Mouse (Mus musculus) lung, postnatal 36 days (tissue): ENCODE results near the gene Sulf2.

Experiments used
- DNase-seq: peaks from one replicate; pipeline ENCODE4 v3.0.0; 2022; ENCODE audit warnings: mixed read lengths

Sulf2 gene

DNA sequence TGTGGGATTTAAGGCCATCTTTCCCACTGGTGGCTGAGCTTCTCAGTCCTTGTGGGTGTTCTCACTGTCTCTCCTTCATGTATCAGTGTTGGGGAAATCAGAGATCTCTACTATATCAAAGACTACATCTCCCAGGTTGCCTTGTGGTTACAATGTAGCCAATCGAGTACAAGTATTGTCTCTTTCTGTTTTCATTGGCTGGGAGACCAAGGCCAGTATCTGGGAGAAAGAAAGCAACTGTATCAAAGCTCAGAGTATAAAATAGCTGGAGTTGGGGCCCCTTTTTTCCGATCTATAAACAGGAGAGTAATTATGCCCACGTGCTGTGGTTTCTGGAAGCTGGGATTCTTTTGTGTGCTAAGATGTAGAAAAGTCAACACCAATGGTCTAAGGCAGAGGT lies 19.7 kb upstream of the Sulf2 start:
- no peak for DNase-seq

DNA sequence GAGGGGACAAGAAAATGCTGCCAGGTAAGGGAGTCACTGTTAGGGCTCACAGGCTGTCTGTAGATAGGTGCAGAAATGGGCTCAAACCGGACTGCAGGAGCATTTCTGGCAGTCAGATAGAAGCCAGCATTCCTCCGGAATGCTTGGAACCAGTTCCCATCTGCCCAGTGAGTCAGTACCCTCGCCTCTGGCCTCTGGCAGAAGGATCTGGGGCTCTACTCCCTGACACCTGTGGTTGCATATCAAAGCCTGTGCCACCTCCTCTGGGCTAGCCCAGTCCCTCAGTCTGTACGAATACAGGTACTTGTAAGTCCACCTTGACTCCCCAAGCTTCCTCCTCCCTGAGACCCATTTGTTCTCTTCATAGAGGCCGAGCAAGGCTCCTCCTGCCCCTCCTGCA lies 17.7 kb upstream of the Sulf2 start:
- no peak for DNase-seq

DNA sequence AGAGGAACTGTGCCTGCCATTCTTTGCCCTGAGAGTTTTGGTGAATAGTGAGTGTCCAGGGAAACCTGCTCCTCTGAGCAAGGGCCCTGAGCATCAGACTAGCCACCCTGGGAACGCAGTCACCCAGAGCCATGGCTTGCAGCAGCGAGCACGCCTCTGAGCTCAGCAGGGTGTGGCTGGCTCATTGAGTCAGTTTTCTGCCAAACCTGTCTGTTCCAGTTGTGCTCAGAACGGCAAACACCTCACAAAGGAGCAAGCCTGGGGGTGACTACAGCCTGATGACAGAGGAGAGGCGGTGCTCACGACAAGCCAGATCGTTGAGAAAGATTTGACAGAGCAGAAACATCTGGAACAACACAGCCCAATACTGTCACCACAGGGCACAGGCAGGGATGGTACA lies 14.7 kb upstream of the Sulf2 start:
- peak; percentile 55 for DNase-seq

DNA sequence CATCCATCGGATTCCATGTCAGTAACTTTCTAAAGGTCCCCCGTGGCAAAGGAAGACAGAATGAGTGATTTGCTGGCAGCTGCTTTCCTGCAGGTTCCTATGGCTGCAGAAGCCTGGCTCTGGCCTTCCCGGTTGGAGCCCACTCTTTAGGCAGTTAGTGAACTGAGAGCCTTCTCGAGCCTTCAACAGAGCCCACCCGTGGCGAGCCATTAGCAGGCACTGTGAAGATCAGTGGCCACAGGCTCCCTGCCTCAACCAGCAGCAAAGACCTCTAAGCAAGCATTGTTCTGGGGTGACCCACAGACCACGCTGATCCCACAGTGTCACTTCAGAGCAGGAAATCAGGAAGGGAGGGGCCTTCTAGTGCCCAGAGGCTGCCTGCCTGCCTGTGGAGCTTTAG lies 13.4 kb upstream of the Sulf2 start:
- no peak for DNase-seq

DNA sequence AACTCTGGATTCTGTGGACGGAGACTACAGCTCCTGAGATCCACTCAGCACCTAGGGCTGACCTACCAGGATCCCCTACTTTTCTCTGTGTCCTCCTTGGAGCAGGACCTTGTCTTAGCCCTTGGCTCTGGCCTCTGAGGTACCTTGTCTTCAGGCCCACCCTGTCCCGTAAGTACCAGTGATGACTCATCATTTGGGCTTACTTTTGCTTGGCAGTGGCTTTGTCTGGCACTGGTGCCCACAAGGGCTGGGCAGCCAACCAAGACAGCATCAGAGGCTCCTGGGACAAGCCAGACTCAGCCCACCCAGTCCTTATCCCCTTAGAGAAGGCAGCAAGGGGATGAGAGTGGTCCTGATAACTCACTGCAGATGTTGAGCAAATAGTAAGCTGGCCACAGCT lies 11.9 kb upstream of the Sulf2 start:
- DNase-seq, result no peak

DNA sequence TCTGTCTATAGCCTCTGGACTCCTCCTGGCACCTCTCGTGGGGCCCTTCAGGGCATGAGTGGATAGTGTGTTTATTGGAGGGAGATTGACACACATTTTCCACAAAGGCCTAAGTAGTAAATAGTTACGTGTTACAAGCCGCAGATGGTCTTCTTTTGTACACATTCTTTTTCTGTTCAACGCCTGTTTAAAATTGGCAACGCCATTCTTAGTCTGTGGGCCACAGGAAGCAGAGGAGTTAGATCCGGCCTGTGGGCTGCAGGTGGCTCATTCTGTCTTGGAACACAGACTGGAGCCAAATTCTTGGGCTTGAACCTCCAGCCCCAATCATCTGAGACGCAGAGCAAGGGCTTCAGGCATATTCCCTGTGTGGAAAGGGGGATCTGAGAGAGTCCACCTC lies 9.9 kb upstream of the Sulf2 start:
- no peak for DNase-seq

DNA sequence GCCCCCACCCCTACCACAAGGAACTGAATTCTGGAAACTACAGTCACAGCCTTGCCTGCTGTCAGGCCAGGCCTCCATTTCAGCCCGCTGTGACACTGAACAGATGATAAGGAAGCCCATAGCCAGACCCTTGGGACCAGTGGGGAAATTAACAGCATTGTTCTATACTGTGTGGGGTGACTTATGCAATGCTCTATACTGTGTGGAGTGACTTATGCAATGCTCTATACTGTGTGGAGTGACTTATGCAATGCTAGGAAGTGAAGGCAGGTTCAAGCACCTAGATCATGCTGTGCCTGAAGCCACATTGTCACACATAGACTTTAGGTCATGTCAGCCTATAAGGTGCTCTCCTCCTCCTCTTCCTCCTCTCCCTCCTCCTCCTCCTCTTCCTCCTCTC lies 9.1 kb upstream of the Sulf2 start:
- no peak for DNase-seq

DNA sequence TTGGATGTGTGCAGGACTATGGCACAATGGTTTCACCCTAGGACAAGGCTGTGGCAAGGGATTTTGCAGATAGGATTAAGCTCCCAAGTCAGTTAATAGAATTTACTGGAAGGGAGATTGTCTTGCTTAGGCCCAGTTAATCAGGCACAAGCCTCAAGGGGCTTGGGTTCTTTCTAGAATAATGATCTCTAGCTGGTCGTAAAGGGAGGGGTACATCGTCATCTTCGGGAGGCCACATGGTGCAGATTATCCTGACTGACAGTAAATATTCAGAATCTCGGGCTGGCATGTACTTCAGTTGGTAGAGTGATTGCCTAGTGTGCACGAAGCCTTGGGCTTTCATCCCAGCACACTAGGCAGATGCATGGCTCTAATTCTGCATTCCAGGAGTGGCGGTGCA lies 8.5 kb upstream of the Sulf2 start:
- no peak for DNase-seq

DNA sequence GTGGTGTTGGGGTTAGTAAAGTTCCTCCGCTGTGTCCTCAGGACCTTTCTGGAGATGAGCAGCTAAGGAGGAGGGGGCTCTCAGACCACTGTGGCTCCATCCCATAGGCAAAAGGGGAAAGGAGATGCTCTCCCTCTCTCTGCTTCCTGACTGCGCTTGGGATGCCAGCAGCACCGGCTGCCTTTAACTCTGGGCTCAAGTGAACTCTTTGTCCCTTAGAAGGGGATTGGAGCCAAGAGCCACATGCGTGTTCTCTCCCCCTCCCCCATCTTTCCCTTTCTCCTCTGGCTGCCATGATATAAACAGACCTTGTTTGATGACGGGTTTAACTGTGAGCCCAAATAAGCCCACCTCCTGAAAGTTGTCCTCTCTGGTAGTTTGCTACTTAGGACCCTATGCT lies 7.8 kb upstream of the Sulf2 start:
- DNase-seq, result no peak

DNA sequence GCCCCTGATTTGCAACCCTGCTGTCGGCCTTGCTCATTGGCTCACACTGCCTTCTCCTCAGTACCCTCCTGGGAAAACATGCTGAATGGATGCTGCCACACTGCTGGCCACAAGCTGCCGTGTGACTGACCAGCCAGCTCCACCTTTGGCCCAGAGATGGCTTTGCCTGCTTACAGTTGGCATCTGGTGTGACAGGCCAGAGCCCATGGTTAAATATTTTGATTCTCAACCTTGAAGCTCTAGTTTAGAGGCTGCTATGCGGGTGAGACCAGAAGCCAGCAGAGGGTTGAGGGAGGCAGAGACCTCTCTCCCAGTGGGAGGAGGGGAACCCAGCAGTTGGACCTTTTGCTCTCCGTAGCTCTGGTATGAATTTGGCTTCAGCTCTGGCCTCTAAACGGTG lies 6.7 kb upstream of the Sulf2 start:
- DNase-seq, result peak; percentile 22

DNA sequence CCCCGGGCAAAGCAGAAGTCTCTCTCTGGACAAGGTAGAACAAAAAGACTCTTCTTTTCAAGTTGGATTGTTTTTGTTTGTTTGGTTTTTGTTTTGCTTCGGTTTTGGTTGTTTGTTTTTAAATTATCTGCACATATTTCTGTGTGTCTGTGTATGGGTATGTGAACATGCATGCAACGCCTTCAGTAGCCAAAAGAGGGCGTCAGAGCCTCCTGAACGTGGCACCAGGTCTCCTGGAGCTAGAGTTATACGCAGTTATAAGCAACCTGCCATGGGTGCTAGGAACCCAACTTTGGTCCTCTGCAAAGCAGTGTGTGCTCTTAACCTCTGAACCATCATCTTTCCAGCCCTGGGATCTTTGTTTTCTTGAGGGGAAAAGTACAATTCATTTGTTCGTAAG lies 3.8 kb upstream of the Sulf2 start:
- no peak for DNase-seq

DNA sequence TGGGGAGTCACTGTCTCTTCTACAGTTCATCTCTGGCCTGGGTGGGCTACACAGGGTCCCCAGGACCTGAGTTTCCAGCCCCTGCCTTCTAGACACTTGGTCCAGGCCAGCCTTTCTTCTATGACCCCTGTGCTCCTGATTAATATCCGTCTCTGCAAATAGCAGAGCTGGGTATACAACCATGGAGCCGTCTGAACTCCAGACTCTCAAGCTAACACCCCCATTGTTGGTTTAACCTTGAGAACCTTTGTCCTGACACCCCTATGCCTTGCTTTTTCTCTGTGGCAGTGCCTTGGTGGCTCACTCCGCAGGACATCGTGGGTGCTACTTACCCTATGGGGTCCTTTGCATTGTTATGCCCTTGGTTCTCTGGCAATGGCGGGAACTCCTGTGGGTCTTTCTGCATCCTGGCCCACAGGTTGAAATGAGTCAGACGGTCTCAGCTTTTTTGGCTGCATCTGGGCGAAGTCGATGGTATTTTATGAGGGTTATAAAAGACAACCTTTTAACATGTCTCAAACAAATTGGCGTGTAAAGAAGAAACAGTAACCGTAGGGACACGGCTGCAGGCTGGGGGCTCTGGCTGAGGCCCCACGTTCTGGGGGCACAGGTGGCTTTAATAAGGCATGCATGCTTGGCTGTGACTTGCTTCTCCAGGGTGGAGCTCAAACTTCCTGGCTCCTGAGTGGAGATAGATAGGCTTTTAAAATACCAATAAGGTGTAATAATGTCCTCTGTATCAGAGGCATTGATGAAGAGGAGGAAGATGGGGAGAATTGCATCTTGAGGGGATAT lies 2.5 kb upstream of the Sulf2 start:
- DNase-seq, result no peak

DNA sequence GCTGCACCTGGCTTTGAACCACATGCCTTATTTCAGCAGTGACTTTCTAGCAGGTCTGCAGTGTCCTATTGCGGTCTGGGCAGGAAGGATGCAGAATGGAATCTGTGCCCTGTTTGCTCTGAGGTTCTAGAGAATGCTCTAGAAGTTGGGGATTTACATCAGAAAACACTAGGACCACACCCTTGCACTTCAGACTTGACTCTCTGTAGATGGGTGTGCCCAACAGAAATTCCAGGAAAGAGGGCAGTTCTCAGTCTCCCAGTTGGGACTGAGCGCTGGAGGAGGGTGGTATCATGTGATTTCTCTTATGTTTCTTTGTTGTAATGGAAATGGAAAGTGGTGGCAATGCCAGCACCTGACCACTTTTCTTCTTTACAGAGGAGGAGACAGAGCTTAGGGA lies 1.7 kb upstream of the Sulf2 start:
- no peak for DNase-seq

DNA sequence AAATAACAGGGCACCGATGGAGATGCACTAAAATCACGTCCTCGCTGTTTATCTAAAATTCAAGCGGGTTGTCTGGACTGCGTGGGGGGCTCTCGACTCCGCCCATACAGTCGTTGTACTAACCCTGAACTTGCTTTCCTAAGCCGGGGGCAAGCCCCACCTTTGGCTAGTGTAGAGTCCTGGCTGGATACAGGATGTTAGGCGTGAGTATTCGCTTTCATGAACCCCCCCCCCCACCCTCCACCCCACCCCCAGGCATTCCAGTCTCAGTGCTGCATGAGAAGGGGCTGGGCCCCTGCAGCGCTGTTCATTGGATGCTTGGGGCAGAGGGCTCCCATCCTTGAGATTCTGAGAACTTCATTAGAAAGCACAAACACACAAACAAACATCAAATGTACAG lies 659 bp upstream of the Sulf2 start:
- DNase-seq, result no peak

DNA sequence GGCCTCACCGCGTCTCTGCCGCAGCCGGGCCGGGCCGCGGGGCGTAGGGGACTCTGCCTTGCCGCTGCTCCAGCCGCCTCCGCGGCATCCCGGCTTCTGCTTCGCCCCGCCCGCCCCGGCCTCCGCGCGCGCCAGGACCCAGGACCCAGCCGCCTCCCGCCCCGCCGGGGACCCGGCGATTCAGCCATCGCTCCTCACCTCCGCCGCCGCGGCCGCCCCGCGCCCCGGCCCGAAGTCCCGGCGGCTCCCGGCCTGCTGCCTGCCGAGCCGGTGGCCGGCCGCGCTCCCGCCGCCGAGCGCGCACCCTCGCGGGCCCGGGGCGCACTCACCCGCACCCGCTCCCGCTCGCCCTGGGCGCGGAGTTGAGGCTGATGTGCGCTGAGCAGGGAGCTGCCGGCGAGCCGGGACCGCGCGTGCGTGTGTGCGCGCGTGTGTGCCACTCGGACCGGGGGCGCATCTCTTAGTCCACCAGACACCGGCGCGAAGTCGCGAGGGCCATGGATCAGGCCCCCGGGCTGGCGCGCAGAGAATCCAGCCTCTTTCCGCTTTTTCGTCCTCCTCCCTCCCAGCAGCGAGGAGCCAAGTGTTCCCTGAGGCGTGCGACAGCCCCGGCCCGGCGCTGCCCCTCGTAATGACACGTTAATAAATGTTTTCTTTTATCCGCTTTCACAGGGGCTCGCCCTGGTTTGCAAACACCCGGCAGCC lies 562 bp downstream of the Sulf2 start:
- DNase-seq, result no peak

DNA sequence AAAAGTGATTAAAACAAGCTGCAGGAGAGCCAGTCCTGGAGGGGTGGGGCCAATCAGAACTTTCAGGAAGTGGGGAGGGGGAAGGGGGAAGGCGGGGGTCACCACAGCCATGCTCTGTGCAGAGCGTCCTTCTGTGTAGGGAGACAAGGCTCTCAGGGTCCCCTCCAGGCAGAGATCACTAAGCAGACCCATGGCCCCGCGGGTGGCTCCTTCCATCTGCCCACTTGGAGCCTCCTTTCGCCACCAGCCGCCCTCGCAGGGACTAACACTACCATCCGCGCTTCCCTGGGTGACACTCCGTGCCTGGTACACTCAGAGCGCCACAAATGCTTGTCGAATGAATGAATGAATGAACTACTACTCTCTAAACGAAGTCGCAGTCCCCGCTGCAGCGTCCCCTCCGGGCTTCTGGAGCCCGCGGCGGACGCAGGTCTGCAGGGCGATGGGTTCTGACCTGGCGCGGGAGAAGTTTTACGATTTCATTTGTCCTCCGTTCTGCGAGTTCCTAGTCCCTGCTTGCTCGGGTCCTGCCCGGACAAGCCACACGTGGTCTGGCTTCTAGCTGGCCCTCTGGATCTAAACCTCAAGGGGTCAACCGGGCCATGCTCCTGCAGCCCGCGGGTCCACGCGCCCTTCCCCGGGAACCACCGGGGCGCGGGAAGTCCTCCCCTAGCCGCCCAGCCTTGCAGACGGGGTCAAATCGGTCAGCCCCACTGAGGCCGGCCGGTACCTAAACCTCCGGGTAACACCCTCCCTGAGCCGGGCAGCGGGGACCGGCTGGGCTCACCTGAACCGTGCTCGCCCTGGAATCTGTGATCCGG lies 1.4 kb downstream of the Sulf2 start:
- DNase-seq, result no peak

DNA sequence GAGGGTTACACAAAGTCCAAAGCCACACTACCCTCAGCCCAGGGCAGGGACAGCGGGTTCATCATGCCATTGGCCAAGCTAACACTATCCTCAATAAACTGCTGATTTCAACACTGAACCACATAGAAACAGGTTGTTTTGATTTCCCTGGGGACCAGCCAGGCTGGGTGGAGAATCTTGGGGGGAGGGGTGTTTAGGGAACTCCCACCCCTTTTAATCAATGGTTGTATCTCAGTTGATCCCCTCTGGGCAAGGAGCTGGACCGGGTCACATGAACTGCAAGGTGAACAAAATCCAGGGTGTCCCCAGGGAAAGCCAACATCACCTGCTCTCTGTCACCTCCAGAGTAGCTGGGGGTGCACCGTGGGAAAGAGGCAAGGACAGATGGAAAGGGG lies 2.1 kb downstream of the Sulf2 start:
- peak; percentile 60 for DNase-seq

DNA sequence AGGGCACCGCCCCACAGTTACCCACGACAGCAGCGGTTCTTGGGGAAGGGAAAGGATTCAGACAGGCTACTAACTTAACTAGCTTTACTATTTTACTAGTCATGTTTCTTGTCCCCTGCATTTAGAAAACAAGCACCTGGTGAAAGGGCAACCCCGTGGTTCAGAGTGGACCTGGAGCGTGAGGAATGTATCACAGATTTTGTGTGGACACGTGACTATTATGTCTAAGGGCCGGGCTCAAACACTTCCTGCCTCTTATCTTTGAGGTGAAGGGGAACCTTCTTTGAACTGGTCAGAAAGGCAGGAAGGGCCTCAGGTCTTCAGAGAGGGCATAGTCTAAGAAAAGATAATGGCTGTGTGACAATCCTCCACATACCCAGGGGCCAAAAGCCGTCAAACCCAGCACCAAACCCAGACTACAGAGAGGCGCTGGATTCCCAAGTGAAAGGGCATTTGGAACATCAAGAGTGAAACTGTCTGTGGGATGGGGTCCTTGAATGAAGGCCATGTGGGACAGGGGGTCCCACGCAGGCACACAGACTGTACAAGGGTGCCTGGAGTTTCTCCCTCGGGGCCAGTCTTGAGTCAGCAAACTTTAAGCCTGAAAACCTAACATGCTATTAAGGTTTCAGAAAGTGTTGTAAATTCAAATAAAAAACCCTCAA lies 2.6 kb downstream of the Sulf2 start:
- peak; percentile 59 for DNase-seq

DNA sequence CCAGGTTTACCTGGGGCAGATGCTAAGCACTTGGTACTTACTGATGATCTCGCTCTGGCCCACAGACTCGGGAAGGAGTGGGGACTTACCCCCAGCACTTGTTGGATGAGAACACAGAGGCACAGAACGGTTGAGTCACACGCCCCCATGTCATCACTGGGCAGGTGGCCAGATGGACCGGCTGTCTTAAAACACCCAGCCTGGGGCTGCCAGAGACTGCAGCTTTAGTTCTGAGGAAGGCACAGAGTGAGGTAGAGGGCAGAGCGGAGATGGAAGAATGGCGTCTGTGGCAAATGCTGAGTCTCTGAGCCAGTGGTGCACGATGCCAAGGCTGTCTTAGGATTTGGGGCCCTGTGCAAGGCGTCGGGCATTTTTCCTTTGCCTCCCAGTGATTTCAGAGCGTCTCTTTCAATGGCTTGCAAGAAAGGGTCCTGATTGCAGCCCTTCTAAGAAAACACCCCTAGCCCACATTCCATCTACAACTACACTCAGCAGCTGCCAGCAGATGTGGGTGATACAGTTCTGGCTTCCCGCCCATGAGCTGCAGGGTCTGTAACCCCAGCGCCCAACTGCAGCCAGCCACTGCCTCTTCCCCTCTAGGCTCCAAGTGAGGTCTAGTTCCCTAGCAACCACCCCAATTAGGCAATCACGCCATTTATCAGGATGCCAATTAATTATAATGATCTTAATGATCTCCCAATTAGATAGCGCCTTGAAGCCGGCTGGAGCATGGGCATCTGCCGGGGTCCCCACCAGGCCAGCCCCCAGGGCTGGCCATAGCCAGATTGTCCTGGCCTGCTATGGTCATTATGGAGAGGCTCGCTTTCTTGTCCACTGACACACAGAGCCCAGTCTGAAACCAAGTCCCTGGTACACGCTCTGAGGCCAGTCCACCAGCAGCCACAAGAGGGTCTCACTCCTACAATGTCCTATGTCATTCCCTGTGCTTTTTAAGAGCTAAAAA lies 3.7 kb downstream of the Sulf2 start:
- peak; percentile 79 for DNase-seq

DNA sequence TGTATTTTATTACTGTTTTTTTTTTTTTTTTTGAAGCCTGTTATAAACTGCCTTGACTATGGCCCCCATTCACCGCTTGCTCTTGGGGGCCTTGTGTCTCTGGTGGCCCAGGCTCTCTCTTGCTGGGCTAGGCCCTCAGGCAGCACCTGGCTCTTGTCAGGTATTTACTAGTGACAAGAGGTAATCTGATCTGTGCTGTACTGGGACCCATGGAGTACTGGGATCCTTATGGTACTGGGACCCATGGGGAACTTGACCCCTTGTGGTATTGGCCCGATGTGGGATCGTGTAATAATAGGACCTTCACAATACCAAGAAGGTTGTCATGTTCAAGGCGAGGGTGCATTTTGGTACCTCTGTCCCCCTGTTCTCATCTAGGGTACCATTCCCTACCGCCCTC lies 4.9 kb downstream of the Sulf2 start:
- no peak for DNase-seq

DNA sequence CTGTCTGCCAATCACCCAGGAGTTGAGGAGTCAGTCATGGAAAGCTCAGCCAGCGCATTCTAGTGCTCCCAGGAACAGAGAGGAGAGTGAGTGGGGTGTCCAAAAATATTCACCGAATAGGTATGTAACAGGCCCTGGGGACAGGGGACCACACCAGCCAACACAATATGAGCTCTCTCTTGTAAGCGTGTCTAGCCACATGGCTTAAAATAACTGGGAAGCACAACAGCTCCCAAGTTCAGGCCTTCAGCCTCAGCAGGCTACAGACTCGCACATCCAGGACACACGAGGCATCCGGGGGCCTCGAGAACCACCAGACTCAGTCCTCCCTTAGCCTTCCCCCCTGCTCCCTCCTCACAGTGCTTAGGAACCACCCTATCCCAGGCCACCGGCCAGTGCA lies 6.0 kb downstream of the Sulf2 start:
- DNase-seq, result no peak

DNA sequence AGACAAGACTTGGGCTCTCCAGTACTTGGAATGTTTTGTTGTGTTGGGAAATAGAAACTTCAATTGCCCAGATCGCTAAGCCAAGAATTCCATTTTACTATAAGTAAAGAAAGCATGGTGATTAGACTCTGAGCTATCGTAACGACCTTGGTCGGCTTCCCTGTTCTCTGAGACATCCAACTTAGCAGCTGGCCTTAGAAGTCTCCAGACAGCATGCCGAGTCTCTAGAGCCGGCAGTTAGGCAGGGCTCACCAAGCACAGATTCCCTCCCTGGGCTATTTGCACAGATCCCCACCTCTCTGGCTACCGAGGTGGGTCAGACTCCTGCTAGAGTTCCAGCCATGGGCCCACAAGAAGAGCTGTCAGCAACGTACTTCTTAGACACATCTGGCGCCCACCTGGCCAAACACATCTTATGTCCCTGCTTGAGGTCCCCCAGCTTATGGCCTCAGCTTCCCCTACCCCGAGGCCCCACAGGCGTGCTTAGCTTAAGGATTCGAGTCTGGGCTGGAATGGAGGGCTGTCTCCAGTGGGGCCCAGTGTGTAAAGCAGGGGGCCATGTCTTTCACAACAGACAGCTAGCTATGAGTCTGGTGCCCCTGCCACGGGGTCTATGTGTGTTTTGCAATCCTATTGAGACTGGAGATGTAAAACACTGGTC lies 6.7 kb downstream of the Sulf2 start:
- no peak for DNase-seq
